Mouse (Mus musculus): ENCODE data around the gene Ampd3.

The Ampd3 gene

DNA sequence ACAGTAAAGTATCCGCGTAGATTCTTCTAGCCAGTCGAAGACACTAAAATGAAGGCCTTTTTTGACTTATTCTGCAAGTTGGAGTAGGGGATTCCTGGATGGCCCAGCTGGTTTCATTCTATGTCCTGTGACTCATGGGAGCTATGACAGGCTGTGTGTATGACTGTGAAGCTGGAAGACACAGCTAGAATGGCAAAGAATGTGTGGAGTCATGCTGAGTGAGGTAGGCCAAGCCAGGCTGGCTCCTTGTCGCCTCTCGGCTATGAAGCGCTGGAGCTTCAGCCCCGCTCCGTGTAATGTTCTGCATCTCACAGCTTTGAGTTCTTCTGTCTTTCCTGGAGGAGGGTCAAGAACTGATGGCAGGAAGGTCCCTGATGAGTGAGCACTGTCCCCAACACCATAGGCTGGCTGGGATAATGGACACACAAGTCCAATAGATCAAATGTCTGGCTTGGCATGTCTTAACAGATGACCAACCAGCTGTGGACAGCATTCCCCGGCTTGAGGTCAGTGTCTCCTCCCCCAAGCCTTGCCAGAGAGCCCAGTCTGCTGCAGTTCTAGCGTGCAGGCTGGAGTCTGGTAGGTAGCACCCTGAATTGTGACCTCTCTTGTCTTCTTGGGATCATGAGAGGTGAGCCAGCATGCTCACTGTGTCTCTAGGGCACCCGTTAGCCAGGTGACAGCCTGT lies 29.9 kb downstream of the Ampd3 start:
- DNase-seq (ENCODE audit: low spot score in 2 of 2) = no peak

DNA sequence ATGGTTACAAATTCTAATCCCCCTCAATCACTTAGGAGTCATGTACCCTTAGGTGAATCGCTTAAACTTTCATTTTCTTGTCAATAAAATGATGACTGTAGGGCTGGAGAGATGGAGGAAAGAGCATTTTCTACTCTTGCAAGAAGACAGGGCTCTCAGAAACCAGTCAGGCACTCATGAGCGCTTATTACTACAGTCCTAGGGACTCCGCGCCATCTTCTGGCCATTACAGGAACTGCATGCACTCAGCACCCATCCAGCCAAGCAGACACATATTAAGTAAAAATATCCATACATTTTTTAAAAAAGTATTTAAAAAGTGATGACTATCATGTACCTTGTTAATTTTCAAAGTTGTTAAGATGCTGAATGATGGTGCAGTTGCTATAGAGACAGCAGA lies 33.0 kb downstream of the Ampd3 start:
- peak; percentile 89 to 92 for DNase-seq (ENCODE audit: low spot score in 2 of 2)

DNA sequence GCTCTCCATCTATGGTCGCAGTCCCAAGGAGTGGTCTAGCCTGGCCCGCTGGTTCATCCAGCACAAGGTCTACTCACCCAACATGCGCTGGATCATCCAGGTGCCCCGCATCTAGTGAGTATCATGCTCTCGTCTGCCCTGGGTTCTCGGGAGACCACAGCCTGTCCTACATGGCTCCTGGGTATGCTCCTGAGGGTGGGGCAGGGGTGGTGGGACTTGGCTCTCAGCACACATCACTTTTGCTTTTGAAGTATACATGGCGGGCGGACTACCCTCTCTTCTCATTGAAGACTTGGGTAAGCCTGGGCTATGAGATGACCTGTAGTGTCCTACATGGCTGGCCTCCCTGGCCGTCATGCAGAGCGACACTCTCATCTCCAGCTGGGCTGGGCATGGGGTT lies 35.1 kb downstream of the Ampd3 start:
- DNase-seq (ENCODE audit: low spot score in 2 of 2) = no peak

DNA sequence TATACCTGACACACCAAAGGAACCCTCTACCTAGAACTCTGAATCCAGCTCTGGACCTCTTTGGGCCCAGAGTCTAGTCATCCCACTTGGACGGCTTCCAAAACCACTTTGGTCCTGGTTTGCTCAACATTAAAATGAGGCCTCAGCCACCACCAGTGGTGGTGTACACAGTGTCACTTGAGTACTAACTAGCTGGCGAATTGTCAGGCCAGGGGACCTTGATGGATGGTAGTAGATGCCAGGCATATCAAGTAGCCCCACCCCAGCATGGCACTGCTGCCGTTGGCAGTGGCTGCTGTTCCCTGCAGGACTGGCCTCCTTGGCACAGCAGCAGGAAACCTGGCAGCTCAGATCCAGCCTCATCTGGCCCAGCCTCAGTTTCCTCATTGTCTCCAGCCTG lies 36.3 kb downstream of the Ampd3 start:
- DNase-seq (ENCODE audit: low spot score in 2 of 2) = no peak

DNA sequence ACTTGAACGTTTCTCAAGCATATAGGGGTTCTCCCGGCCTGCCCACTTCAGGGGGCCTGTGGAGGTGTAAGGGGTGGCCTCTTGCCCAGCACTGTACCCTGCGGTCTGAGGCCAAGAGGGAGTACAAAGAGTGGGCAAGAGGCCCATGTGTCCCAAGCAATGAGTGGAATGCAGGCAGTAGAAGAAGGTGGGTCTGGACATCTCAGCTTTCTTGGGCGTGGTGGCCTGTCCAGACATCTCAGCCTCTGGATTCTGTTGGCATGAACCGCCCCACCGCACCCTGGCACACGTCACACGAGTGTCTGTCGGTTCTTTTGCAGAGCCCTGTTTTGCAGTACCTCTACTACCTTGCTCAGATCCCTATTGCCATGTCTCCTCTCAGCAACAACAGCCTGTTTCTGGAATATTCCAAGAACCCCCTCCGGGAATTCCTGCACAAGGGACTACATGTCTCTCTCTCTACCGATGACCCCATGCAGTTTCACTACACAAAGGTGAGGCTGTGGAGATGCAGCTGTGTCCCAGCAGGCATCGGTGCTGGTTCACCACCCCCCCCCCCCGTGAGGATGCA lies 39.5 kb downstream of the Ampd3 start:
- no peak for DNase-seq (ENCODE audit: low spot score in 2 of 2)

DNA sequence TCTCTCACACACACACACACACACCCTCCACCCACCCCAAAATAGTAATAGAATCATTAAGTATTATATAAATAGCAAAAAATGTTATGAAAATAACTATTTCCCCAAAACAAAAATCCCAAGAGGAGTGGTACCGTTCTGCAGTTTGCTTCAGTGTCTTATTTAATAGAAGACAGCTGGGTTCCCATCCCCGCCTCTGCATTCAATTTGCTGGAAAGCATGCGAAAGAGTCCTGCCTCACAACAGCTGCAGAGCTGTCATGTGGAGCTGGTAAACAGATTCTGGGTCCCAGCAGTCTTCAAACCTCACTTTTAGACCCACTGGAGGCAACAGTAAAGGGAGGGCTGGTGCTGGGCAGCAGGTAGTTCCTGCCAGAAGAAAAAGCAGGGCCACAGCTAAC lies 41.0 kb downstream of the Ampd3 start:
- DNase-seq (ENCODE audit: low spot score in 2 of 2) = no peak

DNA sequence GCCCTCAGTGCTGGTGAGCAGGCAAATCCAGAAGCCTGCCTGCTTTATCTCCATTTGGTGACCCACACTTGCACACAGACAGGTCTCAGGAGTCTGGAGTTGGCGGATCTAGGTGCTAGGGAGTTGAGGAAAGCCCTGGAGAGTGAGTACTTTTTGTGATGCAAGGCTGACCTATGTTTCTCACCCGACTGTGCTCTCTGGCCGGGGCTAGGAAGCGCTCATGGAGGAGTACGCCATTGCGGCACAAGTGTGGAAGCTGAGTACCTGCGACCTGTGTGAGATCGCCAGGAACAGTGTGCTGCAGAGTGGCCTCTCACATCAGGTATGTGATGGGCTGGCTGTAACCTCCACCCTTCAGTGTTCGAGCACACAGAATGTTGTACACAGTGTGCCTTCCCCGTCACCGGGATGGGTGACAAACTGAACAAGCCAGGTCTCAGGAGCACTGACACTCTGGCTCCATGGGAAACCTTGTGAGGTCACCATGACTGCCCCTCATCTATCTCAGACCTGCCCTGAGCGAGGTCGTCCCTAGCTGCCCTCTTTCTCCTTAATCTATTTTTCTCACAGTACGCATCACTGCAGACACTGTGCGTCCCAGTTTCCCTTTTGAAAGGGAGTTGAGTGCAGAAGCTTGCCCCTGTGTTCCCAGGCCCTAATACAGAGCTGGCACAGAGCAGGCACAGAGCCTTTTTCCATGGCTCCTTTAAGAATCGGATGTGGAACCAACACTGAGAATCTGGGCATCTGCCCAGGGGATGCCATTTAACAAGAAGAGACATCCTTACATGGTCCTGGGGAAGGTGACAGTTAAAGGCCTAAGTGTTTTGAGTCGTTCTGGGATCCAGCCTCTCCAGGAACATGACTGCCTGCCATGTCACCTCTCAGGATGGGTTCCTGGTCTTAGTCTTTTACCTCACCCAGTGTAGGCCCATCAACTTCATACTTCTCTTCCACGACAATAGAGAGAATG lies 41.9 kb downstream of the Ampd3 start:
- no peak for DNase-seq (ENCODE audit: low spot score in 2 of 2)

DNA sequence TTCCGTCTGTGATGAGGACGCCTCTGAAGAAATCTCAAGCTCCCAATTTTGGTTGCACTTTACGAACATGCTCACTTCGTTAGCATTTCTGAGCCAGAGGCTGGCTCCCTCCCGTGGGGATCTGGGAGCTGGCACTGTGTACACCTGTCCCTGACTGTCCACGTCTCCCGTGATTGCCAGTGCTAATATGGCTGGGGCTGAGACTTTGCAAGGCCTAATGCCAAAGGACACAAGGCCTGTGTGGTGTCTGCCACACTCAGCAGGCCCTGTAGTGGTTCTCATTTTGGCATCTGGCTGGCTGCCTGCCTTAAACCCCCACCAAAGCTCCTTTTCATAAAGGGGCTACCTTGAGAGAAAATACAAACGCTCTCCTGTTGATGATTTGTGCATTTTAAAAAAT lies 43.0 kb downstream of the Ampd3 start:
- no peak for DNase-seq (ENCODE audit: low spot score in 2 of 2)

DNA sequence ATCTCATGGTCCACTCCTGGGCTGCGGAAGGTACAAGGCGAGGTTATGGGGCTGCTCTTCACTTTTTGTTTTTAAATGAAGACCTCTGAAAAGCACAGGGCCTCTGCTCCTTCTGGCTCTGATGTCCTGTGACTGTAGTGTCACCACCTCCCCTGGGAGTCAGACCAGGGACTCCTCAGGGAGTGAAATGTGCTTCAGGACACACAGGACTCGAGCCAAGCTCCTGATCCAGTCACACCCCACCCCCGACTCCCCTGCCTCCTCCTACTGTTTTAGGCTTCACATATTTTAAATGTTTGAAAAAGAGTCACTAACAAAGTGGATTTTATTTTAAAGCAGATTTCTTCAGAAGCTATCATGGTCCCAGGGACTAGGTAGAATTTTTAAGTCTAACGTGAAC lies 43.5 kb downstream of the Ampd3 start:
- DNase-seq (ENCODE audit: low spot score in 2 of 2) = no peak

DNA sequence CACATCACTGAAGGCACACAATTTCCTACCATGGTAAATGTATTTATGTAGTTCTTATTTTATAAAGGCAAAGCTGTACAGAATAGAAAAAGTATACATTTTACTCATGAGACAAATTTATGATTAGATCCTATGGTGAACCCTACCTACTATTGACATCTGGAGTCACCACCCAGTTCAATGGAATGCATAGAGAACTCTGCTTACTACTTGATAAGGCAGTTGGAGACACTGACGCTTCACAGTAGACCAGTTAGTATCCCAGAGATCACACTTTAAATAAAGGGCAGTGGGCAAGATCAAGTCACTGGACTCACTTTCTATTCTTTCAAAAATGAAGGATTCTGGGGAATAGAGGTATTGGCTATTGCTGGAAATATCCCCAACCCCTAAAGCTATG lies 46.0 kb downstream of the Ampd3 start:
- no peak for DNase-seq (ENCODE audit: low spot score in 2 of 2)

DNA sequence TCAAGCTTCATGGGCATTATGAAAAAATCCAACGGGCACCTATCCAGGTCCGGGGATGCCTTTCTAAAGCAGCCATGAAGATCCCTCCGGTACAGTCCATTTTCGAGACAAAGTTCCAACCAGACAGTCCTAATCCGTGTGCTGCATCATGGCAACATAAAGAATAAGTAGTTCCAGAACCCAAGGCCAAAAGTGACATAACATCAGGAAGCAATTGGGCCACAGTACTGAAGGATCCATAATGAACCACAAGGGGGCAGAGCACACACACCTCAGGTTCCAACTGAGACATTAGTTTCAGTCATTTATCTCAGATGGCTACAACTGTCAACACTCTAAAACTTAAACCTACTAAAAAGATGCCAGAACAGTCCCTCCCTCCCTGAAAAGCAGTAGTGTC lies 48.0 kb downstream of the Ampd3 start:
- DNase-seq (ENCODE audit: low spot score in 2 of 2) = peak in 1 of 2 experiments; percentile 46

DNA sequence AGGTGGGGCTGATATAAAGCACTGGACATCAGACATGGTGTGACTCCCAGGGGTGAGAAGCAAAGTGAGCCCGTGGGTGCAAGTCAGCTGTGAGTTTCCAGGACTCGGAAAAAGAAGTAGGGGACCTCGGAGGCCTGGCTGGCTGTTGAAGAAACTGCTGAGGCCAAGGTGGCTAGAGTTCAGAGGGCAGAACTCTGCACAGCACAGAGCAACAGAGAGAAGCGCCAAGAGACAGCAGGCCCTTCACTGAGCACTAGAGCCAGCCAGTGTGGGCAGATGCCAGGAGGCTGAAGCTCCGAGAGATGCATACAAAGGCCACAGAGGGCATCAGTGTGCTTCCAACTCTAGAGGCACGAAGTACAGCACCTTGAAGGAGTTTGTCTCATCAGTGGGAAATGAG lies 50.2 kb downstream of the Ampd3 start:
- no peak for DNase-seq (ENCODE audit: low spot score in 2 of 2)

DNA sequence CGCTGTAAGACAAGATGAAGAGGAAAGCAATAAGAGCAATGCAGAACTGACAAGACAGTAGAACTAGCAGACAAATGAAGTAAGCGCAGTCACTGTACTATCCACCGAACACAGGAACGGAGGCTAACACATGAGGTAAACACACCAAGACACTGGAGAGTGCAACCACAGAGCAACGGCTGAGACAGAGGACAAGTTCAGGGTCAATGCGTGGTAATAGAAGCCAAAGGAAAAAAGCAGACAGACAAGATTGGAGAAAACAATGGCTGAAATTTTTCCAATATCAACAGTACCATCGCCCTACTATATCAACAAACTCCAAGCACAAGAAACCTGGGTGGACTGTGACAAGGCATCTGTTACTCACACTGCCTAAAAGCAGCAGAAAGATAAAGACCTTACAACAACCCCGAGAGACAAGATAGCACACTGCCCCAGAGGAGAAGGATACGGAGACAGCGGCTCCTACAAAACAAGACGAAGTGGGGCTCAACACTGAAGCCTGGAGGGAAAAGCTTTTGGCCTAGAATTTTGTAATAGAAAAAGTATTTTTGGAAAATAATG lies 50.9 kb downstream of the Ampd3 start:
- no peak for DNase-seq (ENCODE audit: low spot score in 2 of 2)

DNA sequence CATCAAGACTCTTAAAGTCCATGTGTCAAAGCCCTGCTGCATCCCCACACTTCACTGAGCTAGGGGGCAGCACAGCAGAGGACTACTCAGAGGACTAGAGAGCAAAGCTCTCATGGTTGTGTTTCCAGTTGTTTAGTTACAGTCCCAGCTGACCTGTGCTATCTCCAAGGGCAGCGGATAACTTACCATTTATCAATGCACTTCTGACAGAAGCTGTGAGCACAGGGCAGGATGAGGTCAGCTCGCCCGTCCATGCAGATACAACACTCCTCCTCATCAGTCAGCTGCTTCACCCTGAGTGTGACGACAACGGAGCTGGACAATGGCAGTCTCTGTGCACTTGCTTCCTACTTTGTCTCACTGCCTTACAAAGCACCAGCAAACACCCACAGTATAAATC lies 53.1 kb downstream of the Ampd3 start:
- no peak for DNase-seq (ENCODE audit: low spot score in 2 of 2)

DNA sequence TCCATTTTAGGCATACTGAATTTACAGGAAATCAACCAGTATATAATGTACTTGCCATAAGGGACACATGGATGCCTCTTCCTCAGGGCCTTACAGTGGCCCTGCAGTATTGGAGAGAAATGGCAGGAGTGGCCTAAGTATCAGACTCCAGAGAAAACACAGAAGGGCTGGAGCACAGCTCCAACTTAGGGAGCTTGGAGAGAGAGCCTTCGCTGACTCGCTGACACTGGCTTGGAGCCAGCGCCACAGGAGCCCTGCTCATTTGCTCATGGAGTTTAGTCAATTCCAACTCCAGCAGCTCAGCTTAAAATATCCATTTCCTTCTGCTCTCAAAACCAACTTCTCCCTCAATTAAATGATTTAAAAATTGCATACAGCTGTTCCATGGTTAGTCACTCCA lies 53.6 kb downstream of the Ampd3 start:
- no peak for DNase-seq (ENCODE audit: low spot score in 2 of 2)

DNA sequence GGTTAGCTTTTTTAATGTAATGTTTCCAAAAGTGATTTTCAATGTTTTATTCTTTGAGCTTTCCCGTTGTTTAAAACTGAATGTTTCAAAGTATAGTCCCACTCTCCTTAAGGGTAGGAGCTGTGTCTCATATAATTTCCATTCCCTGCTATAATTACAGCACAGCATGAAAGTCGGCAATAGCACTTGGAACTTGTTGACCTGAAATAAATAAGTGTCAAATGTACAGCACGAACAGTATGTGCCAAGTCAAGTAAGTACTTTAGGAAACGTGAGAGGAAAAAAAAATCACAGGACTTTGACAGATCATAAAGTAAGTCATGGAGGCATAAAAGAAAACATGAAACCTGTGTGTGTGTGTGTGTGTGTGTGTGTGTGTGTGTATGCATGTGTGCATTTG lies 54.0 kb downstream of the Ampd3 start:
- DNase-seq (ENCODE audit: low spot score in 2 of 2) = no peak

DNA sequence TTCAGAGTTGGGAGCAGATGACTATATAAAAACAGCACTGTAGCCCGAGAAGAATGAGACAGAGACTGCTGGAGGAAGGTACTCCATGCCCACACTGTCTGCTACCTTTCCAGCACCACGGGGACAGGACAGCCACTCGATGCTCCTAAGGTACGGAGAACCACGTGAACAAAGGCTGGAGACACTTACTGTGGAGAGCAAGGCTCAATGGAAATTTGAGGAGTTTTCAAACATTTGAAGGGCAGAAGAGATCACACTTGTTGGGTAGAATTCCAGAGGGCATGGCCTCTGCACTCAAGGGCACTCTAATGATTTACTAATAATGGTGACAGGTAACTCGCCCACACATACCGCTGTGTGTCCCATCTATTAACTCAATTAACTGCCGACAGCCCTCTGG lies 55.1 kb downstream of the Ampd3 start:
- DNase-seq (ENCODE audit: low spot score in 2 of 2) = no peak

DNA sequence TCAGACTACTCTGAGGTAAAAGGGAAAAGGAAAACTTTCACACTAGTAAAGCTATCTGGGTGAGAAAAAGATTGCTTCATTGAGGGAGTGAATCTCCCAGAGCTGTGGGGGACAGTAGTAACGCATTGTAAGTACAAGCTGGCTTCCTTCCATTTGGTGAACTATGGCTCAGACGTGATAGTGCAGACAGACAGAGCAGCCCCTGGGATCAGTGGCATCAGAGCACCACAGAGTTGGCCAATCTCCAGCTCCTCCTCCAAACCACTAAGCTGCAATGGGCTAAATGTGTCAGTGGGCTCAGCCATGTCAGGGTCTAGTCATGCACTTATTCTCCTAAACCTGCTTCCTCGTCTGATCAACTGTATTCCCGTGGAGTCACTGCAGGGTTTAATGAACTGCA lies 55.6 kb downstream of the Ampd3 start:
- DNase-seq (ENCODE audit: low spot score in 2 of 2) = no peak

DNA sequence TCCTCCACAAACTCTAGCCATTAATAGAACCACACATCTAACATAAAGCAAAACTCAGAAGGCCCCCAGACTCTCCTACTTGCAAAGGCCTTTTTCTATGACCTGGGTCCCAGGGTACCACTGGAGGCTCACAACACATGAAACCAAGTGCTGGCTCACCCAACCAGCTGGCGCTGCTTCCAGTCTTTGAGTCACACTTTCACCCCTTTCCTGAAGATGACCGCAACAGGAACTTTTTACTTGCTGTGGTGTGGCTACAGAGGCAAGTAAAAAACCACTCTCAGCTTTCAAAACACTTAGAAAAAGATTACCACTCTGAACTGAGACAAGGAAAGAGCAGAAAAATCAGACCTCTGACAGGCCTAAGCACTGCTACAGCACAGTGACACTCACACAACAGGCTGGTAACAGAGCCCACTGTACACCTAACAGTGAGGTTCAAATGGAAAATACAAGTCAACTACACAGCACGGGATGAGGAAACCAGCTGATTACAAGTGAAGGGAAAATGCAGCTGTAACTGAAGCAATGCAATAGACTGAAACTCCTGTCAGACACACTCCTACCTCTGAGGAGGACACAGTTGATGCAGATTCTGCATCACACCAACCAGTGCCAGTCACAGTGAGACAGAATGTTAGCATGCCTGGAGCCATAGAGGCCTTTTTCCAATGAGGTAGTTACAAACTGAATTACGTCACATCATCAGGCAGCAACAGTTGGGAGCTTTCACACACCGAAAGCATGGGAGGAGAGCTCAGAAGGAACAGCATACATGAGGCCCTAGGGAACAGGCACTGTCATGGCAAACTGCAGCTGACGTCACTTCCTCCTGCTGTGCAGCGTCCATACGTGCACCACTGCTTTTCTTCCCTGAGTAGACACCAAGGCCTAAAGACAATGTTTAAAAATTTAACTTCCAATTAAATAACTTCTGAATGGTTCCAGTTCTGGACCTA lies 56.3 kb downstream of the Ampd3 start:
- no peak for DNase-seq (ENCODE audit: low spot score in 2 of 2)

DNA sequence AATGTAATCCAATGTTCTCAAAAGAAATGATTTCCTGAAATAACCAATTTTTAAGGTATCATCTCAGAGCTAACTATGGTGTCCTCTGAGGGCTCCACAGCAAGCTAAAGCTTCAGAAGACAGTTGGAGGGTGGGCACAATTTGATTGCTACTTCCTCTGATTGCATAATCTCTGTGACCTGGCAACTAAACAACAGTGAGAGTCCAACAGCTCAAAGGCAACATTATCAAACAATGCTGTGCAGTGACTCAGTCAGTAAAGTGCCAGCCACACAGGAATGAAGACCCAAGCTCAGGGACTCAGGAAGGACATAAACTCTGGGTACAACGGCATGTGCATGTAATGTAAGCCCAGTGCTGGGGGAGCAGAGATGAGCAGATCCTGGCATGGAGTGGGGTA lies 65.0 kb downstream of the Ampd3 start:
- no peak for DNase-seq (ENCODE audit: low spot score in 2 of 2)

DNA sequence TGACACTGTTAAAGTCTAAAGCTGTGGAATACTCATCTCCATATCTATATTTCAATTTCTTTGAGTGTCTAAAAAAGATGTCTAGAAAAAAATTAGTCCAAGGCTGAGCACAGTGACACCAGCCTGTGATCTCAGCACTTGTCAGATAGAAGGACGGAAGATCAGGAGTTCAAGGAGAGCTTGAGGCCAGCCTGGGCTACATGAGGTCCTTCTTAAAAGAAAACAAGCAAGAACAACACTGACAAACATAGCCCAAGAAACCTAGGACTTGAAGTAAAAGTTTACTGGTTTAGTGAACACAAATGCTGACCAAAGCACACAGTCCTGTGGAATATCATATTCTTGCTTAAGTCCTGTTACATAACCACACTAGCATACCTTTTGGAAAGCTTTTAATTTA lies 66.0 kb downstream of the Ampd3 start:
- no peak for DNase-seq (ENCODE audit: low spot score in 2 of 2)

Data from frontal cortex, postnatal 25 days (tissue).